Mouse (Mus musculus) liver, adult 2 months (tissue): ENCODE measurements around the gene Ndufs8.

ENCODE experiments used
- CTCF ChIP-seq: fragments of 200-500 bp; IDR thresholded peaks from 2 replicates; pipeline ENCODE4 v1.5.1; 2011; ENCODE audit warnings: low read depth, low read length, control low read depth
- POLR2A ChIP-seq: fragments of 200-500 bp; IDR thresholded peaks from 2 replicates; pipeline ENCODE4 v1.6.1; 2011; ENCODE audit warnings: low read length, control low read depth; ENCODE audit not compliant: insufficient read depth; ENCODE audit errors: extremely low read depth

- peak; percentile 45; the same call in 1 of the 2 replicates for TF ChIP-seq POLR2A
- no peak for TF ChIP-seq CTCF
Measured at GRCm38 (mm10) chr19:3935032-3935895, 22.7 kb upstream of the Ndufs8 start, which contains the start of gene Unc93b1.
